Mouse (Mus musculus): ENCODE measurements at regions not wholly inside any gene's neighbourhood (a gene's known extent, or its start where the extent isn't known, plus 50 kb on each side); places are given as distances from the start of the nearest gene placed in this dataset.

DNA sequence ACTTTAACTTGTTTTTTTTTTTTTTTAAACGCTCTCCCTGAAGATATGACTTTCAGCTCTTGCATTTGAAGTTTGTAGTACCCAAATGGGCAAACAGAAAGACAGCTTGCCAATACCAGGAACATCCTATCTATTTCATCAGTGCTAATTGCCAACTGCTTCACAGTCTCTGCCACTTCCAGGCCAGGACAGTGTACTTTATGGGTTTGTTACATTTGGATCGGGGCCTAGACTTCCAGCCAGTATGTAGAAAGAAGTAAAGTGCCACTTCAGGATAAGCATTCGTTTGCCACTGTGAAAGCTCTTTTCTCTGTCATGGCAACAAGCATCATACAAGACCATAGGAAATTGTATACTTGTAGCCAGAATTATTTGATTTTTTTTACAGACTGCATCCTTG, 439.6 kb upstream of the Atp2b1 start:
- TF ChIP-seq HCFC1 (IDR thresholded peaks at IDR 0.05; ENCODE audit: borderline replicate concordance, insufficient read depth, low read length): no peak
- TF ChIP-seq ZC3H11A (IDR thresholded peaks at IDR 0.05; ENCODE audit: borderline replicate concordance, low read depth, low read length): no peak
- no peak for TF ChIP-seq ZNF384 (IDR thresholded peaks at IDR 0.05; ENCODE audit: low read depth, low read length)
- no peak for TF ChIP-seq MAFK (IDR thresholded peaks at IDR 0.05; ENCODE audit: insufficient read depth, low read depth, low read length)
